Comparison of ENCODE assay signal across 7 mouse cellular contexts in genomic region chr5:120439887-120440670, GRCm38 (mm10). TPM values are rescaled to one million over a fixed set of nuclear protein-coding genes. Genes with fewer than 3 reads are reported as not detected.
DNase-seq lines count a peak whose midpoint lies in the region; ATAC-seq and TF ChIP-seq lines count a peak whose summit lies in the region.

No protein-coding gene starts in this region.

- no peak overlapping the region for H3K27ac ChIP-seq in lung, postnatal 0 days (ENCODE audit: low read length)
- H3K27ac ChIP-seq in forebrain, embryonic 15.5 days (replicated peaks): no peak overlapping the region
- H3K27ac ChIP-seq in limb, embryonic 14.5 days (replicated peaks; ENCODE audit: low read depth, low read length): no peak overlapping the region
- no peak overlapping the region for H3K27ac ChIP-seq in stomach, embryonic 16.5 days (ENCODE audit: low read length)

- no peak for TF ChIP-seq CTCF in lung, postnatal 0 days (IDR thresholded peaks at IDR 0.05)

- no peak for TF ChIP-seq EP300 in lung, postnatal 0 days (IDR thresholded peaks at IDR 0.05)

- ATAC-seq in lung, postnatal 0 days: no peak
- no peak; the same call in 1 of the 2 replicates for ATAC-seq in forebrain, embryonic 15.5 days (replicated peaks)
- no peak for ATAC-seq in limb, embryonic 14.5 days (ENCODE audit: low FRiP score, low read depth)
- ATAC-seq in stomach, embryonic 16.5 days (ENCODE audit: insufficient read depth, low FRiP score): no peak

- H3K36me3 ChIP-seq in lung, postnatal 0 days (ENCODE audit: insufficient read depth, low read length): no peaks in the 10 kb centered on the region
- H3K36me3 ChIP-seq in forebrain, embryonic 15.5 days: no peaks in the 10 kb centered on the region
- H3K36me3 ChIP-seq in limb, embryonic 14.5 days (ENCODE audit: control insufficient read depth, insufficient read depth, low read length): no peaks in the 10 kb centered on the region
- no peaks in the 10 kb centered on the region for H3K36me3 ChIP-seq in stomach, embryonic 16.5 days (ENCODE audit: control insufficient read depth, insufficient read depth, low read length)

- H3K27me3 ChIP-seq in lung, postnatal 0 days (replicated peaks; ENCODE audit: insufficient read depth, low read length): peaks cover 60% of the 10 kb centered on the region
- peaks cover 50% of the 10 kb centered on the region for H3K27me3 ChIP-seq in forebrain, embryonic 15.5 days
- H3K27me3 ChIP-seq in limb, embryonic 14.5 days (ENCODE audit: control insufficient read depth, insufficient read depth, low read length): peaks cover 67% of the 10 kb centered on the region
- peaks cover 63% of the 10 kb centered on the region for H3K27me3 ChIP-seq in stomach, embryonic 16.5 days (ENCODE audit: control insufficient read depth, insufficient read depth, low read length)

- no peaks in the 10 kb centered on the region for H3K9me3 ChIP-seq in lung, postnatal 0 days (ENCODE audit: low read length)
- no peaks in the 10 kb centered on the region for H3K9me3 ChIP-seq in forebrain, embryonic 15.5 days
- no peaks in the 10 kb centered on the region for H3K9me3 ChIP-seq in limb, embryonic 14.5 days (ENCODE audit: control insufficient read depth, low read length)
- H3K9me3 ChIP-seq in stomach, embryonic 16.5 days (replicated peaks; ENCODE audit: control insufficient read depth, low read length): no peaks in the 10 kb centered on the region; the same call in 1 of the 2 replicates

- peak overlapping the region; percentile 48 for H3K4me2 ChIP-seq in lung, postnatal 0 days (replicated peaks; ENCODE audit: low read depth, low read length)
- H3K4me2 ChIP-seq in forebrain, embryonic 15.5 days (replicated peaks): peak overlapping the region; percentile 41
- H3K4me2 ChIP-seq in limb, embryonic 14.5 days (replicated peaks; ENCODE audit: low read depth, low read length, severe bottlenecking): peak overlapping the region; percentile 42
- peak overlapping the region; percentile 45 for H3K4me2 ChIP-seq in stomach, embryonic 16.5 days (ENCODE audit: low read depth, low read length)

- no peak for TF ChIP-seq POLR2A in limb, embryonic 14.5 days (IDR thresholded peaks at IDR 0.05; ENCODE audit: borderline replicate concordance, extremely low read depth, insufficient read depth, insufficient read length)

- DNase-seq in lung, postnatal 0 days (ENCODE audit: low spot score): no peak
- DNase-seq in lung, postnatal 36 days: no peak
- no peak for DNase-seq in limb, embryonic 14.5 days (ENCODE audit: low spot score)
- DNase-seq in gastrocnemius, postnatal 14 days: no peak
- no peak for DNase-seq in layer of hippocampus, postnatal 14 days (ENCODE audit: low spot score in 2 of 2)

- H3K4me1 ChIP-seq in lung, postnatal 0 days (ENCODE audit: insufficient read depth, low read depth, low read length): peaks cover 6% of the 10 kb centered on the region; the same call in 1 of the 2 replicates
- peaks cover 43% of the 10 kb centered on the region for H3K4me1 ChIP-seq in forebrain, embryonic 15.5 days
- H3K4me1 ChIP-seq in limb, embryonic 14.5 days (ENCODE audit: control insufficient read depth, insufficient read depth, low read length): peaks cover 7% of the 10 kb centered on the region
- peaks cover 14% of the 10 kb centered on the region for H3K4me1 ChIP-seq in stomach, embryonic 16.5 days (ENCODE audit: control insufficient read depth, insufficient read depth, low read length)

- no peak overlapping the region for H3K9ac ChIP-seq in lung, postnatal 0 days (replicated peaks; ENCODE audit: low read depth)
- peak overlapping the region; percentile 19; the same call in 1 of the 2 replicates for H3K9ac ChIP-seq in forebrain, embryonic 15.5 days (replicated peaks)
- H3K9ac ChIP-seq in limb, embryonic 14.5 days (ENCODE audit: low read depth, low read length, severe bottlenecking): no peak overlapping the region
- no peak overlapping the region; the same call in 1 of the 2 replicates for H3K9ac ChIP-seq in stomach, embryonic 16.5 days (ENCODE audit: low read length)

- intact Hi-C loops in gastrocnemius, postnatal 14 days (cut with DNase I; ENCODE audit: low total_unique reads): loop anchor here (10.0 kb wide), 1 partner anchor 295 kb away; no protein-coding TSS in a partner anchor

- peak overlapping the region; percentile 28 for H3K4me3 ChIP-seq in lung, postnatal 0 days (ENCODE audit: low read depth, low read length)
- H3K4me3 ChIP-seq in forebrain, embryonic 15.5 days: peak overlapping the region; percentile 26
- peak overlapping the region; percentile 19 for H3K4me3 ChIP-seq in limb, embryonic 14.5 days (replicated peaks; ENCODE audit: low read length)
- H3K4me3 ChIP-seq in stomach, embryonic 16.5 days (replicated peaks; ENCODE audit: low read length): peak overlapping the region; percentile 33

- WGBS in lung, postnatal 0 days: 3% methylated on average over 59 of the region's 61 CpGs
- 13% methylated on average over 61 of the region's 61 CpGs for WGBS in forebrain, embryonic 15.5 days
- 3% methylated on average over 61 of the region's 61 CpGs for WGBS in limb, embryonic 14.5 days
- WGBS in stomach, embryonic 16.5 days: under 1% methylated on average over 61 of the region's 61 CpGs

RNA-seq across cellular contexts. Expression of gene Lhx5, which starts 8.6 kb away (rescaled TPM):
- not detected in 2 replicates for polyA plus RNA-seq in lung, postnatal 0 days (2015; fragmentation: Nextera tagmentation; extraction: Ambion mirVana)
- polyA plus RNA-seq in forebrain, embryonic 15.5 days (2015; fragmentation: Nextera tagmentation; extraction: Ambion mirVana): 6.3 and 7.0 TPM in 2 replicates
- 0.05 TPM in 1 of 2 replicates, not detected in the other for polyA plus RNA-seq in limb, embryonic 14.5 days (2012; rRNA removed)
- polyA plus RNA-seq in limb, embryonic 14.5 days (2014; fragmentation: Nextera tagmentation; extraction: Ambion mirVana): not detected in 2 replicates
- polyA plus RNA-seq in stomach, embryonic 16.5 days (2015; fragmentation: Nextera tagmentation; extraction: Ambion mirVana): 0.06 and 0.07 TPM in 2 replicates
- total RNA-seq in gastrocnemius, postnatal 14 days (2021): not detected
- under 1 TPM; 0.32 to 0.41 TPM for total RNA-seq in layer of hippocampus, postnatal 14 days (2021)

RNA-seq across cellular contexts. Expression of gene Sdsl, which starts 32.5 kb away (rescaled TPM):
- 1.7 and 1.8 TPM in 2 replicates for polyA plus RNA-seq in lung, postnatal 0 days (2015; fragmentation: Nextera tagmentation; extraction: Ambion mirVana)
- 2.3 and 2.6 TPM in 2 replicates for polyA plus RNA-seq in forebrain, embryonic 15.5 days (2015; fragmentation: Nextera tagmentation; extraction: Ambion mirVana)
- polyA plus RNA-seq in limb, embryonic 14.5 days (2012; rRNA removed): 1.2 and 1.3 TPM in 2 replicates
- polyA plus RNA-seq in limb, embryonic 14.5 days (2014; fragmentation: Nextera tagmentation; extraction: Ambion mirVana): 0.61 and 1.2 TPM in 2 replicates
- 16.4 and 16.7 TPM in 2 replicates for polyA plus RNA-seq in stomach, embryonic 16.5 days (2015; fragmentation: Nextera tagmentation; extraction: Ambion mirVana)
- total RNA-seq in gastrocnemius, postnatal 14 days (2021): under 1 TPM; 0.40 to 0.55 TPM
- 1 to 10 TPM; 7.1 to 8.7 TPM for total RNA-seq in layer of hippocampus, postnatal 14 days (2021)

RNA-seq across cellular contexts. Expression of gene Sds, which starts 36.2 kb away (rescaled TPM):
- polyA plus RNA-seq in lung, postnatal 0 days (2015; fragmentation: Nextera tagmentation; extraction: Ambion mirVana): not detected in 2 replicates
- not detected in 2 replicates for polyA plus RNA-seq in forebrain, embryonic 15.5 days (2015; fragmentation: Nextera tagmentation; extraction: Ambion mirVana)
- 0.10 and 0.36 TPM in 2 replicates for polyA plus RNA-seq in limb, embryonic 14.5 days (2012; rRNA removed)
- polyA plus RNA-seq in limb, embryonic 14.5 days (2014; fragmentation: Nextera tagmentation; extraction: Ambion mirVana): not detected in 2 replicates
- 0.18 and 0.70 TPM in 2 replicates for polyA plus RNA-seq in stomach, embryonic 16.5 days (2015; fragmentation: Nextera tagmentation; extraction: Ambion mirVana)
- total RNA-seq in gastrocnemius, postnatal 14 days (2021): not detected
- not detected for total RNA-seq in layer of hippocampus, postnatal 14 days (2021)
